Mouse (Mus musculus): ENCODE data around the gene Brd2. TPM values are rescaled to one million over a fixed set of nuclear protein-coding genes. Genes with fewer than 3 reads are reported as not detected.

The Brd2 gene
- polyA plus RNA-seq, 1 experiment from 2014 or later: 126 TPM

GRCm38 (mm10) chr17:34128264-34128937 is 6.0 kb upstream of the Brd2 start:
- WGBS: 25% methylated on average over 13 of the region's 13 CpGs
- peak overlapping the region; percentile 34; the same call in 1 of the 2 replicates for H3K4me3 ChIP-seq
- DNase-seq (ENCODE audit: low spot score): no peak
- no peaks in the 10 kb centered on the region for H3K9me3 ChIP-seq (replicated peaks)
- peak overlapping the region; percentile 52; the same call in 1 of the 2 replicates for H3K27ac ChIP-seq (replicated peaks)
- H3K36me3 ChIP-seq: peaks cover 8% of the 10 kb centered on the region; the same call in 1 of the 2 replicates
- H3K4me1 ChIP-seq: peaks cover 43% of the 10 kb centered on the region
- H3K27me3 ChIP-seq (ENCODE audit: low read depth, poor library complexity, severe bottlenecking): peaks cover 26% of the 10 kb centered on the region

DNA sequence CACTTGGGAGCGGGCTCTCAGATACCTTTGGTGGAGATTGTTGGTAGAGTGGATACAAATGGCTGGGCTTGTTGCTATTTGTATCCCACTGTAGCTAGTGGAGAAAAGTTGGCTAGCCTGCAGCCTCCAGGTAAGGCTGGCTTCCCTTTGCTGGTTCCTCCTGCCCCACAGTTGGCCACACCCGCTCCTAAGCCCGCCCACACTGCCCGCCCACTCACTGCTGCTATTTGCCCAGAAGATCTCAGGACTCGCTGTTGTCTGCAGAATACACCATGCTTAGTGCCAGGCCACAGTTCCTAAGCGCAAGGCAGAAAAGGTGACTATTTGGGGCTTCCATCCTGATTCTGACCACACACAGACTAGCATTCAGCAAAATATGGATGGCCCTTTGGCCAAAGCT is 5.0 kb upstream of the Brd2 start:
- H3K27ac ChIP-seq (replicated peaks): no peak overlapping the region
- no peak for DNase-seq (ENCODE audit: low spot score)

DNA sequence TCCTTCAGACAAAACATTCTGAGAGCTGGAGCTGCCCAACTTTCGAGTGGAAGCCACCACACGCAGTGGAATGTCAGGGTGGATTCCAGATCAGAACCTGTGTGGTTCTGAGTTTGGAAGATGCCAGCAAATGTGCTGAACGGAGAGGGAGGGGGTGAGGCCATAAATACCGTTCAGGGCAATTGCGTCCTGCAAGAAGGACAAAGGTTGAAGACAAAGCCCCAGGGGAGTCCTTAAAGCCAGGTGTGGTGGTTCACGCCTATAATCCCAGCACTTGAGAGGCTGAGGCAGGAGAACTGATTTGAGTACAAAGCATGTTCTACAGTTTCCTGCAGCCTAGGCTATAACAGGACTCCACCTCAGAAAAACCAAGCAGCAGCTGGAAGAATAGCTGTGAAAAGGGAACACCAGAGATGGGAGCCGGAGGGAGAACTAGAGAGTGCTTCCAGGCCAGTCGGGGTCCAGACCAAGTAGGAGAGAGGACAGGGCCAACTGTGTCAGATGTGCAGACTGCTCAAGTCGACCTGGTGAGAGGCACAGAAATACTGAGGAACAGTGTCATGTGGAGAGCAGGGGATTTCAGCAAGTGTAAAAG is 4.5 kb upstream of the Brd2 start:
- no peak for DNase-seq (ENCODE audit: low spot score)
- no peaks in the 10 kb centered on the region for H3K9me3 ChIP-seq (replicated peaks)
- H3K27ac ChIP-seq (replicated peaks): no peak overlapping the region
- peaks cover 54% of the 10 kb centered on the region for H3K4me1 ChIP-seq
- peaks cover 26% of the 10 kb centered on the region for H3K27me3 ChIP-seq (ENCODE audit: low read depth, poor library complexity, severe bottlenecking)
- H3K36me3 ChIP-seq: peaks cover 8% of the 10 kb centered on the region; the same call in 1 of the 2 replicates
- H3K4me3 ChIP-seq: peak overlapping the region; percentile 8; the same call in 1 of the 2 replicates
- WGBS: 64% methylated on average over 9 of the region's 9 CpGs

More for the DNA sequence above, 5.0 kb upstream of the Brd2 start:
- H3K27me3 ChIP-seq (ENCODE audit: low read depth, poor library complexity, severe bottlenecking): peaks cover 26% of the 10 kb centered on the region
- WGBS: 21% methylated on average over 6 of the region's 6 CpGs
- peaks cover 52% of the 10 kb centered on the region for H3K4me1 ChIP-seq
- no peaks in the 10 kb centered on the region for H3K9me3 ChIP-seq (replicated peaks)
- H3K36me3 ChIP-seq: peaks cover 8% of the 10 kb centered on the region; the same call in 1 of the 2 replicates
- H3K4me3 ChIP-seq: peak overlapping the region; percentile 8; the same call in 1 of the 2 replicates

DNA sequence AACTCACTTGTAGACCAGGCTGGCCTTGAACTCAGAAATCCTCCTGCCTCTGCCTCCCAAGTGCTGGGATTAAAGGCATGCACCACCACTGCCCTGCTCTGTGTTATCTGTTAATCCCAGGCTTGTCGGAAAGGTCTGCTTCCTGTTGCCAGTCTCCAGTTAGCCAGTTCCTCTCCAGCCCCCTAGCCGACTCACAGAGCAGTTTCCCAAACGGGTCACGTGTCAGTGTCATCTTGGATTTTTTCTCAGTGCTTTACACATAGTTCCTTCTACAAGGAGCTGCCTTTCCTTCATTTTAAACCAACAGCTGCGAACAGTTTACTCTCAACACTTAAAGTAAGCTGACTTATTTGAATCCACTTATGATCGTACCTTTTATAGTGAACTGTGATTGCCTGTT is 2.2 kb upstream of the Brd2 start:
- peaks cover 8% of the 10 kb centered on the region; the same call in 1 of the 2 replicates for H3K36me3 ChIP-seq
- H3K4me3 ChIP-seq: no peak overlapping the region
- H3K4me1 ChIP-seq: peaks cover 49% of the 10 kb centered on the region
- peaks cover 26% of the 10 kb centered on the region for H3K27me3 ChIP-seq (ENCODE audit: low read depth, poor library complexity, severe bottlenecking)
- H3K9me3 ChIP-seq (replicated peaks): no peaks in the 10 kb centered on the region
- WGBS: 88% methylated on average over 6 of the region's 6 CpGs
- H3K27ac ChIP-seq (replicated peaks): no peak overlapping the region
- DNase-seq (ENCODE audit: low spot score): no peak

- WGBS: 18% methylated on average over 2 of the region's 2 CpGs
- peak overlapping the region; percentile 99 for H3K4me3 ChIP-seq
- peak; percentile 39 for DNase-seq (ENCODE audit: low spot score)
- H3K9me3 ChIP-seq (replicated peaks): no peaks in the 10 kb centered on the region
- peaks cover 14% of the 10 kb centered on the region; the same call in 1 of the 2 replicates for H3K27me3 ChIP-seq (ENCODE audit: low read depth, poor library complexity, severe bottlenecking)
- peak overlapping the region; percentile 99 for H3K27ac ChIP-seq (replicated peaks)
- peaks cover 16% of the 10 kb centered on the region for H3K36me3 ChIP-seq
- H3K4me1 ChIP-seq: peaks cover 39% of the 10 kb centered on the region
These were observed 1.1 kb upstream of the Brd2 start for GRCm38 (mm10) chr17:34123518-34123917.

- Histone ChIP-seq H3K27ac (replicated peaks) (peak overlapping the region; percentile 99), H3K27me3 (ENCODE audit: low read depth, poor library complexity, severe bottlenecking) (peaks cover 10% of the 10 kb centered on the region; the same call in 1 of the 2 replicates), H3K9me3 (replicated peaks) (no peaks in the 10 kb centered on the region), H3K4me3 (peak overlapping the region; percentile 99), H3K4me1 (peaks cover 35% of the 10 kb centered on the region), H3K36me3 (peaks cover 20% of the 10 kb centered on the region)
- DNase-seq (ENCODE audit: low spot score): no peak
- 3% methylated on average over 7 of the region's 7 CpGs for WGBS
These were observed 677 bp upstream of the Brd2 start for GRCm38 (mm10) chr17:34123111-34123510.

- H3K36me3 ChIP-seq: peaks cover 33% of the 10 kb centered on the region
- no peaks in the 10 kb centered on the region for H3K27me3 ChIP-seq (ENCODE audit: low read depth, poor library complexity, severe bottlenecking)
- H3K4me1 ChIP-seq: peaks cover 32% of the 10 kb centered on the region
- peak overlapping the region; percentile 99 for H3K27ac ChIP-seq (replicated peaks)
- no peaks in the 10 kb centered on the region for H3K9me3 ChIP-seq (replicated peaks)
- peak overlapping the region; percentile 99 for H3K4me3 ChIP-seq
- DNase-seq (ENCODE audit: low spot score): no peak
- 0% methylated on average over 10 of the region's 10 CpGs for WGBS
These were observed 601 bp downstream of the Brd2 start for GRCm38 (mm10) chr17:34121879-34122187.

GRCm38 (mm10) chr17:34121172-34121878 is 1.1 kb downstream of the Brd2 start:
- H3K9me3 ChIP-seq (replicated peaks): no peaks in the 10 kb centered on the region
- under 1% methylated on average over 34 of the region's 35 CpGs for WGBS
- peak overlapping the region; percentile 99 for H3K27ac ChIP-seq (replicated peaks)
- H3K4me1 ChIP-seq: peaks cover 36% of the 10 kb centered on the region
- no peaks in the 10 kb centered on the region for H3K27me3 ChIP-seq (ENCODE audit: low read depth, poor library complexity, severe bottlenecking)
- peak overlapping the region; percentile 99 for H3K4me3 ChIP-seq
- peak; percentile 87 for DNase-seq (ENCODE audit: low spot score)
- H3K36me3 ChIP-seq: peaks cover 37% of the 10 kb centered on the region

GRCm38 (mm10) chr17:34120814-34121171 is 1.6 kb downstream of the Brd2 start:
- WGBS: 0% methylated on average over 29 of the region's 31 CpGs
- H3K27me3 ChIP-seq (ENCODE audit: low read depth, poor library complexity, severe bottlenecking): no peaks in the 10 kb centered on the region
- peak overlapping the region; percentile 99 for H3K4me3 ChIP-seq
- no peaks in the 10 kb centered on the region for H3K9me3 ChIP-seq (replicated peaks)
- H3K4me1 ChIP-seq: peaks cover 41% of the 10 kb centered on the region
- H3K27ac ChIP-seq (replicated peaks): peak overlapping the region; percentile 99
- H3K36me3 ChIP-seq: peaks cover 37% of the 10 kb centered on the region
- DNase-seq (ENCODE audit: low spot score): no peak

GRCm38 (mm10) chr17:34120180-34120723 is 2.2 kb downstream of the Brd2 start:
- peaks cover 46% of the 10 kb centered on the region for H3K4me1 ChIP-seq
- no peaks in the 10 kb centered on the region for H3K9me3 ChIP-seq (replicated peaks)
- peaks cover 41% of the 10 kb centered on the region for H3K36me3 ChIP-seq
- WGBS: 0% methylated on average over 41 of the region's 42 CpGs
- DNase-seq (ENCODE audit: low spot score): peak; percentile 91
- no peaks in the 10 kb centered on the region for H3K27me3 ChIP-seq (ENCODE audit: low read depth, poor library complexity, severe bottlenecking)
- peak overlapping the region; percentile 99 for H3K27ac ChIP-seq (replicated peaks)
- H3K4me3 ChIP-seq: peak overlapping the region; percentile 99

DNA sequence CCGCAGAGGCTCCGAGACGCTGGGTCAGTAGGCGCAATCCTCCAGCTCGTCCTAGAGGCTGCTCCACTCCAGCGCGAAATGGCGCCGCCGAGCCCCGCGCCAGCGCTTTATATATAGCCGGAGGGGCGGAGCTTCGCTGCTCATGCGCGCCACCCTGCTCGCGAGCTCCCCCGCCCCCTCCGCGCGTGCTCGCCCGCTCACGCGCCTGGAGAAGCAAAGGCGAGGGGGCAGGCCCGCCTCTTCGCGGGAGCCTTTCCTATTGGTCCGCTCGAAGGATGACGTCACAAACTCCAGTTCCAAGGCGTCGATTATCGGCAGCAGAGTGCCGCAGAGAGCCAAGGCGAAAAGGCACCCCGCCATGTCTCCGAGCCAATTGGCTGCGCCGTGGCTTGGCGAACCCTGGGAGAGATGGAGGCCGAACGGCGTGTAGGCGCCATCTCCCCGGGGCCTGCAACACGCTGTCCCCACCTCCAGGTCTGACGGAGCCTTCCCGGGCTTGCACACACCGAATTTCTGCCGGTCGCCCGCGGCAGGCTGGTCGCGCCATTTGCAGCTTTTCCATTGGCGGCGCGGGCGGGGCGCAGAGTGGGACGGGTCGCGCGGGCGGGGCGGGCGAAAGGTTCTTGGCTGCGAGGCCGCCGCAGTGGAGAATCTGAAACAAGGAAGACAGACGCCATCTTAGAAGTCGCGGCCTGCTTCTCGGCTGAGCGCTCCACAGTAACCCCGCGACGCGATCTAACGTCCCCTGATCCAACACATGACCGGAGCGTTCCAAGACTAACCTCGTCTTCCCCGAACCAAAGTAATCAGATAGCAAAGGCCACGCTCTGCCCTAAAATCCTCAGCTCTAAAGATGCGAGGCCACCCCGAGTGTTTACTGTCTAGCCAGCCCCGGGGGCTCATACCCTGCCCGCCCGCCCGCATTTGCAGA is 2.9 kb downstream of the Brd2 start, which contains the start of gene H2-DMa:
Gene H2-DMa, plus strand, starts transcription at position 293 of the 931 bp plus-strand sequence.
- H3K27ac ChIP-seq (replicated peaks): peak within 1 kb of the TSS; percentile 99
- H3K27me3 ChIP-seq (ENCODE audit: low read depth, poor library complexity, severe bottlenecking): no peaks in the 10 kb centered on the region
- H3K4me1 ChIP-seq: peaks cover 49% of the 10 kb centered on the region
- DNase-seq (ENCODE audit: low spot score): peak; percentile 98
- H3K4me3 ChIP-seq: peak within 1 kb of the TSS; percentile 99
- peaks cover 48% of the 10 kb centered on the region for H3K36me3 ChIP-seq
- under 1% methylated on average over 96 of the region's 96 CpGs for WGBS
- H3K9me3 ChIP-seq (replicated peaks): no peaks in the 10 kb centered on the region

GRCm38 (mm10) chr17:34118873-34119248 is 3.6 kb downstream of the Brd2 start:
- H3K36me3 ChIP-seq: peaks cover 55% of the 10 kb centered on the region
- no peak for DNase-seq (ENCODE audit: low spot score)
- H3K4me1 ChIP-seq: peaks cover 46% of the 10 kb centered on the region
- WGBS: 0% methylated on average over 38 of the region's 38 CpGs
- peak overlapping the region; percentile 99 for H3K4me3 ChIP-seq
- H3K9me3 ChIP-seq (replicated peaks): no peaks in the 10 kb centered on the region
- peak overlapping the region; percentile 99 for H3K27ac ChIP-seq (replicated peaks)
- H3K27me3 ChIP-seq (ENCODE audit: low read depth, poor library complexity, severe bottlenecking): no peaks in the 10 kb centered on the region

Measured in midbrain, embryonic 10.5 days (tissue).